Mouse (Mus musculus): ENCODE data around the gene Rbfox1.

Gene Rbfox1

DNA sequence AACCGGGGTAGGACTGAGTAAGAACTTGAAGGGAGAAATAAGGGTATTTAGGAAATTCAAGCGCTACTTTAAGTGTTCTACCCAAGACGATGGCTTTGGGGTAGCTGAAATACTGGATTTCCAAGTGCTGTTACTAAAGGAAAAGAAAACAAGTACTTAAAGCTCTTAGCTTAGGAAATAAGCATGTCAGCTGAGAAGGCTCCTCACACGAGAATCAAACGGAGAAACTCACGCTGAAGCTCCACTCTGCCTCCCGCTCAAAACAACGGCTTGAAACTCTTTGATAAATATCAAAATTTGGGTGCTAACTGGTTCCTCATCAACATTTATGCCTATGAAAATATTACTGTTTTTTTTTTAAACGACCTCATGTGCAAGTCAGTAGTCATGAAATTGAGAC lies 1166.8 kb downstream of the Rbfox1 start:
- ATAC-seq (ENCODE audit: insufficient number of reproducible peaks, low FRiP score, low TSS enrichment), result no peak

DNA sequence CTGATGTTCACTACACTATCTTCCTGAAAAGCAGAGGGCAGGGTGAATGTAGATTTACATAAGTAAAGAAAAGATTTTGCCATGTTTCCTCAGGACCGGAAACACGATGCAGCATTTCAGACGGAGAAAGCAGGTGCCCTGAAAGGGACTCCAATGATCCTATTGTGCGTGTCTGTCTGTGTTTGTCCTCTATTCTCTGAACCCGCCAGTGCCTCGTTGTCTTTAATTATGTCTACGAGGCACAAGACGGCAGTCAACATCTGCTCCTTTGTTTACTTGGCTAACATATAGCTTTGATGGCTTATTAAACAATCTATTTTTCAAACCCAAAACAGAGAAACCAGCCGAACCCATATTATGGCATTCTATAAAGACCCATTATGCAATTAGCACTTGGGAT lies 1167.3 kb downstream of the Rbfox1 start:
- ATAC-seq (ENCODE audit: insufficient number of reproducible peaks, low FRiP score, low TSS enrichment), result no peak

DNA sequence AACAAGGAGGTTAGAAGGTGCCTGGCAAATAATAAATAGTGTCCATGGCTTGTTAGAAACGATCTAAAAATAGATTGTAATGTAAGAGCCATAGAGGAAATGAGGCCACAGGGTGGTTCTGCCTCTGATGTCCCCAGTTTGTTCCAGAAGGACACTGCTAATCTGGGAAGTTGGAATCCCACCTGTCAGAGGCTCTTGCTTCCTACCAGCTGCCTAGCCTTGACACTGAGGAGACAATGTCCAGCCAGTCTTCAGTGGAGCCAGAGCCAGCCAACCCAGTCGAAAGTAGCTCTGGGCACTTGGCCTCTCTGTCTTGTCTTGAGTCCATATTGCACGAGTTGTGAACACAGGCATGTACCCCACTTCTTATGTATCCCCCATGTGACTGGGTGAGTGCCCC lies 1172.6 kb downstream of the Rbfox1 start:
- 0 out of 2 replicates have a peak, but pooled peaks have one; percentile 40 for ATAC-seq (ENCODE audit: insufficient number of reproducible peaks, low FRiP score, low TSS enrichment)

DNA sequence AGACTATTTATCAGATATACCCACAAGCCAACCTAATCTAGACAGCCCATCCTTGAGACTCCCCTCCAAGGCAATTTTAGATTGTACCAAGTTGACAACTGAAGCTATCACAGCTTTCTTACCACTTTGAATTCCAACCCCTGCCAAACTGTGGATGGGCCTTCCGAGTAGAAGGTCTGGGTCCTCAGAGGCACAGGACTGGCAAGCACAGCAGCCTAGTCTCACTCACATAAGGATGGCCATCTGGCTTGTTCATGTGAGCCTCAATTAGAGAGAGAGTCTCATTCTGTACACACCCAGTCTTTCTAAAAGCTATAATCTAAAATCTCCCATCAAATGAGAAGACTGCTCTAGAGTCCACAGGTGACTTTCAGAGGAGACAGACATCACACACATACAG lies 1173.4 kb downstream of the Rbfox1 start:
- no peak for ATAC-seq (ENCODE audit: insufficient number of reproducible peaks, low FRiP score, low TSS enrichment)

DNA sequence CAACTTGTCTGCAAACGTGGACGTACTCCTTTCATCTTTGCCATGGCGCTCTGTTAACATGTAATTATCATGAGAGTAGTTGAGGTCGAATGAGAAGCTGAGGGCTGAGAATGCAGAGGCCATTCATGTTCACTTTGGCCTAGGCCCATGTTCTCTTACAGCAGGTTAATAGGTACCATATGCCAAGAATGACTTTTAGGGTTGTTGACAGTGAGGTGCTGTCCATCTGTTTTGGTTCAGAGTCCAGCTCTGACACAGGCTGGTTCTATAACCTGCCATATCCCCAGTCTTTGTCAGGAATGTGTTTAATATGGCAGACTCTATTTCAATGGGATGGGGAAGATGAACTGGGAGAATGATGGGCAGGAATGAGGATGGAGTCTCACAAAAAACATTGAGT lies 1174.4 kb downstream of the Rbfox1 start:
- ATAC-seq (ENCODE audit: insufficient number of reproducible peaks, low FRiP score, low TSS enrichment), result no peak

DNA sequence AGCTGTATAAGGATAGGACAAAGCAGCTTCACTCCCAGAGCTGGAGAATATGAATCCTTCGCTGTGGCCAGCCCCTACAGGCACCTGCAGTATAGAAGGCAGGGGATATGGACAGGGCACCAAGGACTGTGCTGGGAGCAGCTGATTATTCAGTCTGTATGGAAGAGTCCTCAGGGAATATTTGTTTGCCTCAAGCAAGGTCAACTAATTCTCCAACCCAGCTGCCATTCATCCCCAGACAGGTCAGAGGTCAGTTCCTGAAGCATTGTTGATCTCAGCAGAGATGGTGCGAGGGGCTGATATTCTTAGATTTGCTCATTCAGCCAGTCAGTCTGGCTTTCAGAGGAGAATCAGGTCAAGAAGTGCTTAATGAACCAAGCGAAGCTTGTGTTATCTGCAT lies 1175.7 kb downstream of the Rbfox1 start:
- ATAC-seq (ENCODE audit: insufficient number of reproducible peaks, low FRiP score, low TSS enrichment), result no peak

DNA sequence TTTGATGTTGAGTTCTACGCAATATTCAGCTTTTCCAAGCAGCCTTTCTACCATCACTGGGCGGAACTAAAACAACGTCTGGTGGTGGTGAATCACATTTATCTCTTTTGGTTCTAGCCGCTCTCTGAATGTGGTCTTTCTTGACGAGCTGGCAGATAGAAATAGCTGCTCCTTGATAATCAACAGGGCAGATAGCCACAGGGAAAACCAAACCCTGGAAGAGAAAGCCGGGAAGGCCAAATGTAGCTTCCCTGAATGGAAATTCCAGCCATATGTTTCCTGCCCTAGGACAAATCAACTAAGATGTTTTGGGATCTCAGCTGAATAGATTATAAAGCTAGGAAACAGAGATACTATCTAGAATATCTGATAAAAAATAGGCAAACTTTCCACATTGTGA lies 1177.4 kb downstream of the Rbfox1 start:
- ATAC-seq (ENCODE audit: insufficient number of reproducible peaks, low FRiP score, low TSS enrichment), result no peak

DNA sequence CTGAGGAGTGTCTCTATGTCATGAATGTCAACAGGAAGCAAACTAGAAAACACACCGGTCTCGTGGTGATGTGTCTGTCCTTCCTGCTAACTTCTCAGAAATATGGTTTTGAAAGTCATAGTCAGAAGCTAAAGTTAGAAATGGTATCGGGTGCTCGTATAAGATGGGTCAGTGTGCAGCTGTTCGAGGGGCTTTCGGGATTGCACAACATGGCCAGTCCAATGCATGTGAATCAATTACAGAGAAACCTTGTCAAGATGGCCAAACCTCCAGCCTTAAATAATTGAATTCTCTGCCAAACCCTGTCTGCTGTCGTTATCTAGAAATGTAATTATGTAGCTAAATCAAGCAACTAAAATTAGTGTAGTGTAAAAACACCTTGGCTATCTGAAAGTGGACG lies 1182.0 kb downstream of the Rbfox1 start:
- ATAC-seq (ENCODE audit: insufficient number of reproducible peaks, low FRiP score, low TSS enrichment), result no peak

DNA sequence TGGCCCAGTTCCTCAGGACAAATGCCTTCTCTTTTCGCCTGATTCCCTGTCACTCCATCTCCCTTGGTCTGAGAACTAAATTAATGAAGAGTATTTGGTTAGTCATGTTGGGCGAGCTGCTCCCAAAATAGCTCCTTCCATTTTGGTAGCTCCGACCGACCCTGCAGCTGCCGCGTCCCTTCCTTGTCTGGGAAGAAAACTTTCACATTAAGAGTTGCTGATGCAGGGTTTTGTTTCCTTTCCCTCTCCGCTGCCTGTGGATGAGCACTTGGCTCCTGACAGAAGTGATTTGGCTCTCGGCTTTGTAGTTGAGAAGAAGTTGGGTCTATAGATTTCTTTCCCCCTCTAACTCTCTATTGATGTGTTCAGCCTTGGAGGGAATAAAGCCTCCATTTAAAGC lies 1184.4 kb downstream of the Rbfox1 start:
- ATAC-seq (ENCODE audit: insufficient number of reproducible peaks, low FRiP score, low TSS enrichment), result no peak

DNA sequence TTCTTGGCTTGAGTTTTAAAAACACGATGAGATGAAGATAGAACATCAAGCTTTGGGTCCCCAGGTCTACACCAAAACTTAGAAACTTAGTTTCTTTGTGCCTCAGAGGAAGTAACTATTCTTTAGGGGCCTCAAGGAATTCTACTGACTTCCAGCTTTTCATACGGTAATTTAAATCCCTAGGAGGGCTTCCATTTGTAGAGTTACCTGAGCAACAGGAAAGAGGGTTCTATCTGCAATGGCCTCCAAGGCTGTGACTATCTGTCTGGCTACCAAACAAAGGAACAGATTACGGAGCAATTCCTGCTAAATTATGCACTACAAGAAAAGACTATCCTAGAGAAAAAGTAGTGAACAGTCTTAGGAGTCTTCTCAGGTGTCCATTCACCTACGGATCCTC lies 1189.6 kb downstream of the Rbfox1 start:
- no peak for ATAC-seq (ENCODE audit: insufficient number of reproducible peaks, low FRiP score, low TSS enrichment)

DNA sequence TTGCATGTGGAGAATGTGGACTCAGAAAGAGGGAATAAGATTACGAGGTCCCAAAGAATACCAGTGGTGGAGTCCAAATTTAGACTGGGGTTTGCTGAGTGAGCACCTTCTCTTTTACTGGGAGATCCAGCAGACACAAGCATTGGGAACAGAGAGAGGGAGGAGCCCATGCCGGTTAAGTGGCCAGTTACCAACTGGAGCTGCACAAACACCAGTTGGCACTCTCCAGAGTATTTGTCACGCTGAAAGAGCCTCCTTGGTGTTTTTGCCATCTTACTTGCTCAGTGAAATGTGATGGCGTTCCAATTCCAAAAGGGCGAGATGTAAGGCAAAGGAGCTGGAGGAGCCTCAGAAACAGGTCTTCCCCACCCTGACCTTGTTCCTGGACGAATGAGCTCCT lies 1190.6 kb downstream of the Rbfox1 start:
- peak; percentile 49; the same call in 1 of the 2 replicates for ATAC-seq (ENCODE audit: insufficient number of reproducible peaks, low FRiP score, low TSS enrichment)

DNA sequence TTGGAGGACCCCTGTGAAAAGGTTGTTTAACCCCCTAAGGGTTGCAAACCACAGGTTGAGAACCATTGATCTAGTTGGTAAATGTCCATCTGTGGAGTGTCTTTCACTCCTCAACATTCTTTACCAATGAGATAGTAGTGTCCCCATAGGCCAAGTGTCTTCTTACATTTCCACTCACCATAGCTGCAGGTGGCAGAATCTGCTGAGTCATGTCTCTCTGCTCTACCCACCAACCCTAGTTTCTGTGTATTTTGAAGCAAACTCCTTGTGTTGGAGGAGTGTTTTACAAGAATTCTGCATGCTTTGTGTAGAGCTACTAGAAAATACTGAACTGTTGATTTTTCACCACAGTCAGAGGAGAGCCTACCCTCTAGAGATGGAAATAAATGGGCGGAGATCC lies 1191.2 kb downstream of the Rbfox1 start:
- no peak for ATAC-seq (ENCODE audit: insufficient number of reproducible peaks, low FRiP score, low TSS enrichment)

DNA sequence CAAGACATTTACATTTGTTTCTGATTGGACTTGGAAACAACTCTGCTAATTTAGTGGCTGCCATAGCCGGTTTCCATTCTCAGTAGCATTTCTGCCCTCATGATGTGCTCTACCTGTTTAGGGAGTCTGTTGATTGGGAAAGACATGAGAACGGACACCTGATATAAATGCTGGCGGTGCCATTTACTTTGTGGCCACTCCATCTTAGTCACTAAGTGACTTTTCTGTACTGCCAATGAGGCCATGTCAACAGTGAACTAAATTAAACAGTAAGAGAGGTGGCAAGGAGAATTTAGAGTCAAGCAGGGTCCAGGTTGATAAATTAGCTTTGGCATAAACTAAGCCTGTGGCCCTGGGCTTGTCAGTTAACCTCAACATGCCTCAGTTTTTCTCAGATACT lies 1191.6 kb downstream of the Rbfox1 start:
- no peak for ATAC-seq (ENCODE audit: insufficient number of reproducible peaks, low FRiP score, low TSS enrichment)

DNA sequence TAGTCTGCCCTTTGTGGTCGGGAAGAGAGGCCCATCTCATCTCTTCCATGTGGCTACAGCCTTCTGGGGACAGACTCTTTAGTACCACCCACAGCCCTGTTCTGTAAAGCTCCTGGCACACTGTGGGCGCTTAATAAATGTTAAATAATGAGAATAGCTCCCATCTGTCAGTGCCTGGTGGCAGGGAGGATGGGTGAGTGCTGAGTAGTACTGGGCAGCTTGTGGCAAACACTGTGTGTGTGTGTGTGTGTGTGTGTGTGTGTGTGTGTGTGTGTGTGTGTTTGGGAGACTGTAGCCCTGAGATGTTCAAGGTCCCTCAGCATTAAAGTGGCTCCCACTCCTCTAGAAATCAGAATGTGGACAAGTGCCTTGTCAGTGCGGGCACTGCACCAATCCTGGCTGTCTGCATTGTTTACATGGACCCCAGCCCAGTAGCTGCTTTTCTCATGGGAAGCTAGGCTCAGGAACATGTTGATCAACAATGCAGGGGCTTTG lies 1196.0 kb downstream of the Rbfox1 start:
- ATAC-seq (ENCODE audit: insufficient number of reproducible peaks, low FRiP score, low TSS enrichment), result peak; percentile 91

DNA sequence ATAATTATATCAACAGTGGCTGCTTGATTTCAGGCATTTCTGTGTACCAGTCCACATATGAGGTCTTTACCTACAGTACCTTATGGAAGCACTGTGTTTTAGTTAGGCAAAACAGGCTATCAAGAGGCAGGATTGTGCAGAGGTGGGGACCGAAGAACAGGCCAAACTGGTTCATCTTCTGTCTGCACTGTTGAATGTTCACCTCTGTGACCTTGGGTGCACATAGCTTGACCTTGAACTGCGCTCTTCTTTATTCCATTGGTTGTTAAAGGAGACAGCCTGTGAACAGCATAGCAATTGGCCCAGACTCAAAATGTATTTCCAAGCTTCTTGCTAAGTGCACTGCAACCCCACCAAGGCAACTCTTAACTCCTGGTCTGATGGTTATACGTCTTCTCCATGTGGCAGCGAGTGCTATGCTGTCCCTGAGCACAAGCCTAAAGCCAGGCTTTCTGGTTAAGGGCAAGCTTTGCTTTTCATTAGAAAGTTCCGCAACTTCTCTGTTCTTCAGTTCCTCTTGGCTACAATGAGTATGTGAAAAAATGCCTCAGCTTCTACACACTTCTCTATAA lies 1196.6 kb downstream of the Rbfox1 start:
- ATAC-seq (ENCODE audit: insufficient number of reproducible peaks, low FRiP score, low TSS enrichment), result no peak

DNA sequence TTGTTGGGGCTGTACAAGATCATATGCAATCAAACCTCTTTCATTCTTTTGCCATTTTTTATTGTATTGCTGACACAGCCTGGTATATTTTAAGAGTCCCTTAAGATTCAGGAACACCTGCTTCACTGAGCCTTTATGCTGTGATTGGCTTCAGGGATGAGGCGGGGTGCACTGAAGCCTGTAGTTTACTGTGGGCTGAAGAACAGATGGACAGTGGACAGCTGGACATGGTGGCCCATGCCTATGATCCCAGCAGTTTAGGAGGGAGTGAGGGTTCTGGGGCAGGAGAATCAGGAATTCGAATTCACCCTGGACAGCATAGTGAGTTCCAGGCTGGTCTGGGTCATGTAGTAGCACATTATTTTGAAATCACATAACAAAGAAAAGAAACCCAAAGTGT lies 1198.8 kb downstream of the Rbfox1 start:
- ATAC-seq (ENCODE audit: insufficient number of reproducible peaks, low FRiP score, low TSS enrichment), result no peak

DNA sequence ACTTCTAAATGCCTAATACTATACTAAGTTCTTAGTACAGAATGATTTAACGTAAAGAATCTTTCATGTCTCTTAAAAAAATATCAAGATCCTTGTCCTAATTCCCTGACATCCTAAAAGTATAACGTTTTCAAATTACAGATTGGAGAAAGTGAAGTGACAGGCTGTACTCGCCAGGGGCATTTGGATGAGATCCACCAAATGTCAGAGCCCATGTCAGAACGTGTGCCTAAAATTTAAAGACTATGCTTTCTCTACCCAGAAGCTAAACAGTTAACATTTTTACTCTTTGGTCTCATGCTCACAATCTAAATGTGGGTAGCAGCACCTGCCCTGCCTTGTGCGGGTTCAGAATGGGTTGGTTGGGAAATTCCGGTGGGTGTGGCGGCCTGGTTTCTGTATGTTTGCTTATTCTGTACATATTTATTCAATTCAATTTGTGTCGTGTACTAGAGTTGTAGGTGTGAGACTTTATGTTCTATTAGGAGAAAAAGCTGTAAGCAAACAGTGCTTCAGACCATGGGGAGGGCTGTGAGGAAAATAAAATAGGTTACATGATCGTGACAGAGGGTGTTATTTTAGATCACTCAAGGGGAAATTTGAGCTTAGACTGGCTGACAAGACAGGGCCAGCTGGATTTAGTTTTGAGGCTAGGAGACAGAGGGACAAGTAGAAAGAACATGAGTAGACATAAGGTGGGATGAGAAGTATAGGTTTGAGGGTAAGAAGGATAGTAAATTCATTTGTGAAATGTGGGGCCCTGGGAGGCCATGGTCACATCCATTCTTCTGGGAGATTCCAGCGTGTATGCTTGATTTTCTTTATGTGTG lies 1203.7 kb downstream of the Rbfox1 start:
- no peak for ATAC-seq (ENCODE audit: insufficient number of reproducible peaks, low FRiP score, low TSS enrichment)

DNA sequence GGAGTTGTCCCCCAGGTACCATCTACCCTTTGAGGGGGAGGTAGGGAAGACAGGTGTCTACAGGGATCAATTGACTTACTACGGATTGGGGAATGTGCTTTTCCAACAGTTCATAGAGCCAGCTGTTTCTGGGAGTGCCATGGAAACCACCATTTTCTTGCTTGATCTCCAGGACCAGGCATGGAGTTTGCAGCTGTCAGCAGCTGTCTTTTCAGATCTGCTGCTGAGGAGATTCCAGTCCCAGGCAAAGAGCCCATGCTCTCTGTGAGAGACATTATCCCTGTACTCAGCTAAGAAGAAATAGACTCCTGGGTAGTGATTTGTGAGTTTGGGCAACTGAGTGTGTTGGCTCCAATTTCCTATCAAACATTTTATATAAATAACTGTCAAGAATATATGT lies 1204.3 kb downstream of the Rbfox1 start:
- ATAC-seq (ENCODE audit: insufficient number of reproducible peaks, low FRiP score, low TSS enrichment), result no peak

DNA sequence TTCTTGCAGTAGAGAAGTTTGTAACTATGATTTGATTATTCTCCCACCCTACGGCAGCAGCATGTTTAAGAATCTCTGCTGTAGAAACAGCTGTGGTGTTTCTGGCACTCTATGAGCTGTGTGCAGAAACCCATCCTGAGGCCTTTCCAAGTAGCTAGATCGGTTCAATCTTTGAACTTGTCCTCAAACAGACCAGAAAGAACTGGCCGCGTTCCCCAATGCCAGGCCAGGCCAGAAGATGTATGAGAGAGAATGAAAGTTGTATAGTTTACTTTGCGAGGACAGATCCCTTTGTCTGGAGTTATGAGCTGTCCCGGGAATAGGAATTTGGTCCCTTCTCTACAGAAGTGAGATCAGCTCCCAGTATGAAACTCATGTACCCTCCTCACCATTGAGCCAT lies 1205.0 kb downstream of the Rbfox1 start:
- ATAC-seq (ENCODE audit: insufficient number of reproducible peaks, low FRiP score, low TSS enrichment), result no peak

DNA sequence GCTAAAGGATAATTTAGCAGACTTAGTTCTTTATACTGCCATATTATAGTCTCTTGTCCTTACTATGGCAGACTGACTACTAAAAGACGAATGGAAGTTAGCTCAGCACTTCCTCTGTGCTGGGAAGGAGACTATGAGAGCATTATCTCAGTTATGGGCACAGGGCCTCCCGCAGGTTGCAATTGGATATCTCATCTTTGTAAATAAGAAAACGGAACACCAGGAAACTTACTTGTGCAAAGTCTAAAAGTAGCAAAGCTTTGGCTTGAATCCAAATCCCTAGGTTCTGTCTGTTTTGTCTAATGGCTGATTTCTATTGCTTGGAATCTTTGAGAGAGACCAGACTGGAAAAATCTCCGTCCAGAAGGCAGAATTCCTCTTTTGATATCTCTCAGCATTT lies 1207.7 kb downstream of the Rbfox1 start:
- ATAC-seq (ENCODE audit: insufficient number of reproducible peaks, low FRiP score, low TSS enrichment), result no peak

DNA sequence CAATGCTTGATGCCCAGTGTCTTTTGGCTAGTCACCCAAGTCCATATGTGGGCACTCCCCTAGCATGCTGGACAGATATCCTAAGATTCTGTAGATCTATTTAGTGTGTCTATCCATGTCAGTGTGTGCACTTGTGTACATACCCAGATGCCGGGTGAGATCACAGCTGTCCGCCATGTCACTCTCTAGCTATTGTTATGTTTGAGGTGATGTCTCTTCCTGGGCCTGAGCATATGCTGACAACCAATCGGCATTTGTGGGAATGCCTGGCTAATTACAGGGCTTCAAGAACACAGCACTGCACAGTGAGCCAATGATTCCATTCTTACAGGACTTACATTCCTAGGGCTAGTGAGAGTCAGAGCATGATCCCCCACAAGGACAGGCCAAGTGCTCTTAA lies 1208.5 kb downstream of the Rbfox1 start:
- ATAC-seq (ENCODE audit: insufficient number of reproducible peaks, low FRiP score, low TSS enrichment), result no peak

DNA sequence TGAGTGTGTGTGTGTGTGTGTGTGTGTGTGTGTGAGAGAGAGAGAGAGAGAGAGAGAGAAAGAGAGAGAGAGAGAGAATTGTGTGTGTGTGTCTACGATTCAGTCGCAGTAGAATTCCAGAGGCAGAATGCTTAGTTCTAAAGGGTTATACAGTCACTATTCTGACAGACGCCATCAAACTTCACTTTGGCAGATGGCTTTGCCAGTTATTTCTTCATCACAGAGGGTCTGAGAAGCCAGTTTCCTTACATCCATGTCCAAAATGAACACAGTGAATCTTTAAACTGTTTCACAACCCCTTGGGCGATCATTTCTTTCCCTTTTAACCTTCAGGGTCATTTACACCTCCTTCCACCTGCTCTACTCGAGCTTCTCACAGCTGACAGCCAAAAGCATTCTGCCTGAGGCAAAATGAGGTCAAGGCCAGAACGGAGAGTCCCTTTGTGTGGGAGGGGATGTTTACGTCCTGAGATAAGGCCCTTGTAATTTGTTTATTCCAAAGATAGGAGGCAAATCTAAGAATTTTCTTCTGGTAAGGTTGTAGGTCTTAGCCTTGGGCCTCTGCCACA lies 1209.1 kb downstream of the Rbfox1 start:
- no peak for ATAC-seq (ENCODE audit: insufficient number of reproducible peaks, low FRiP score, low TSS enrichment)

Data from cerebellum, adult (tissue).